Mouse (Mus musculus) intestine, postnatal 0 days (tissue): Measurements from ENCODE around the gene Pkdrej. TPM values are rescaled to one million over a fixed set of nuclear protein-coding genes. Genes with fewer than 3 reads are reported as not detected.
A peak's percentile ranks its signal among the peaks of the same experiment; 100 is the strongest.
"Not testable (repeated sequence)": the region's sequence is repeated elsewhere in the genome, so short reads cannot be mapped to it uniquely, and the experiment has no call there.

ENCODE experiments used
- ATAC-seq: fragments of 200-750 bp; cut with Nextera tagmentation; 2 replicates; pipeline ENCODE4 v1.8.0; 2017; ENCODE audit warnings: mild to moderate bottlenecking, moderate TSS enrichment, moderate library complexity
- H3K27ac ChIP-seq: fragments of 300-500 bp; sonication (generic); 2 replicates; pipeline ENCODE4 v1.5.1; 2014; ENCODE audit warnings: mild to moderate bottlenecking, low read depth, low read length, moderate library complexity
- H3K27me3 ChIP-seq: fragments of 300-500 bp; sonication (generic); replicated peaks from 2 replicates; pipeline ENCODE4 v1.6.1; 2014; ENCODE audit warnings: low read length, mixed read lengths; ENCODE audit not compliant: control insufficient read depth, insufficient read depth
- H3K36me3 ChIP-seq: fragments of 300-500 bp; sonication (generic); 2 replicates; pipeline ENCODE4 v1.6.1; 2014; ENCODE audit warnings: mild to moderate bottlenecking, moderate library complexity; ENCODE audit not compliant: control insufficient read depth, insufficient read depth
- H3K4me1 ChIP-seq: fragments of 300-500 bp; sonication (generic); replicated peaks from 2 replicates; pipeline ENCODE4 v1.6.1; 2014; ENCODE audit warnings: antibody characterized with exemption, low read length, mixed read lengths; ENCODE audit not compliant: control insufficient read depth, insufficient read depth
- H3K4me2 ChIP-seq: fragments of 300-500 bp; sonication (generic); replicated peaks from 2 replicates; pipeline ENCODE4 v1.6.1; 2014; ENCODE audit warnings: low read depth, mild to moderate bottlenecking, moderate library complexity
- H3K4me3 ChIP-seq: fragments of 300-500 bp; sonication (generic); 2 replicates; pipeline ENCODE4 v1.5.1; 2014; ENCODE audit warnings: low read depth, low read length
- H3K9ac ChIP-seq: fragments of 300-500 bp; sonication (generic); 2 replicates; pipeline ENCODE4 v1.6.1; 2014; ENCODE audit warnings: mild to moderate bottlenecking, low read depth, low read length
- H3K9me3 ChIP-seq: fragments of 300-500 bp; sonication (generic); 2 replicates; pipeline ENCODE4 v1.6.1; 2016; ENCODE audit warnings: mixed run types; ENCODE audit not compliant: control insufficient read depth
- CTCF ChIP-seq: sonication (generic); IDR thresholded peaks from 2 replicates; pipeline ENCODE4 v1.5.1; 2016; ENCODE audit warnings: low read depth, mild to moderate bottlenecking, control low read depth, antibody characterized with exemption, moderate library complexity
- WGBS: fragments of 180-500 bp; shearing (Covaris S2); extraction: QIAGEN DNeasy Blood & Tissue Kit; methylation state at CpG from one replicate; pipeline ENCODE4 v1.1.7; 2014; 5-methylcytosine and 5-hydroxymethylcytosine counted together
- polyA plus RNA-seq: library from polyadenylated mRNA; unstranded; fragments of >200 nt; fragmentation: Nextera tagmentation; extraction: Ambion mirVana; gene quantifications from 2 replicates; pipeline ENCODE4 v1.2.1, GENCODE M21; 2015

Gene Pkdrej
- polyA plus RNA-seq, result 0.07 and 0.12 TPM in 2 replicates

DNA sequence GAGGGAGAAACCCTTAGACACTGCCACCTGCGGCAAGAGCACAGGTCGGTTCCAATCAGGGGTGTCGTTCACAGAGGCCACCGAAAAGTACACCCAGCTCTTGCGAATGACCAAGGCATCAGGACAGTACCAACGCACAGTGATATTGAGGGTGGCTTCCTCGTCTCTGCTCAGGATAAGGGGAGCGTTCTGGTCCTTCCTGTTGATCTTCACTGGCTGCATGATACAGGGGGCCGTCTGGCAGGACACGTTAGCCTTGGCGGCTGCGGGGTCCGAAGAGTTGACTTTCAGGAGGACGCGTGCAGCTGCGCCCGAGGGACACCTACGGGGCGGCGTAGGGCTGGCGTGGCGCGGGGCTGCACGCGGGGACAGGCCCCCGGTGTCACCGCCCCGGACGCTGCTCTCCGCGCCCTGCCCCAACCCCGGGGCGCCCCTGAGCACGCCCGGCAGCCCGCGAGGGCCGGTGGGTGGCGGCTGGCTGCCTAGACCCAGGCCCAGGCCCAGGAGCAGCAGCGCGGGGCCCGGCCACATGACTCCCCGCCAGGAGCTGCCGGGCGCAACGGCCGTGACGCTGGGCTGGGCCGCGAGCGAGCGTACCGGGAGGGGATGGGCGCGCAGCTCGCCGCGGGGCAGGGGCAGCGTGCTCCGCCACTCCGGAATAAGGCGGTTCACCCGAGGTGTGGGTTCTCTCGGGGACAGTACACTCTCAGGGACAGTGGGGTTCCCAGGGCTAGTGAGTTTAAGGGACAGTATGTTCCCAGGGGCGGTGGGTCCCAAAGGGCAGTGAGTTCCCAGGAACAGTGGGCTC, at the start of gene Pkdrej:
Gene Pkdrej (minus strand): TSS at position 532 of the 808 bp plus-strand sequence.
- Histone ChIP-seq H3K9ac (peak within 1 kb of the TSS; percentile 72), H3K4me3 (peak within 1 kb of the TSS; percentile 51), H3K4me2 (peak within 1 kb of the TSS; percentile 97), H3K27ac (no peak within 1 kb of the TSS), H3K9me3 (0 out of 2 replicates have a peak, but pooled peaks cover 4% of the 10 kb centered on the region), H3K27me3 (no peaks in the 10 kb centered on the region; the same call in 1 of the 2 replicates), H3K4me1 (0 out of 2 replicates have a peak, but pooled peaks cover 4% of the 10 kb centered on the region), H3K36me3 (no peaks in the 10 kb centered on the region)
- peak; percentile 58 for ATAC-seq
- under 1% methylated on average over 56 of the region's 65 CpGs for WGBS
- peak; percentile 24; the same call in 1 of the 2 replicates for TF ChIP-seq CTCF

- H3K4me1 ChIP-seq, result no peaks in the 10 kb centered on the region
- 38% methylated on average over 6 of the region's 6 CpGs for WGBS
- no peak overlapping the region for H3K4me3 ChIP-seq
- no peak overlapping the region for H3K4me2 ChIP-seq
- peak; percentile 53; the same call in 1 of the 2 replicates for ATAC-seq
- no peak overlapping the region for H3K27ac ChIP-seq
- H3K36me3 ChIP-seq, result peaks cover 79% of the 10 kb centered on the region
- H3K9me3 ChIP-seq, result no peaks in the 10 kb centered on the region
- peak; percentile 97 for TF ChIP-seq CTCF
- H3K9ac ChIP-seq, result no peak overlapping the region
- H3K27me3 ChIP-seq, result no peaks in the 10 kb centered on the region
Observed at GRCm38 (mm10) chr15:85867696-85868095, 46.2 kb upstream of the Pkdrej start.

DNA sequence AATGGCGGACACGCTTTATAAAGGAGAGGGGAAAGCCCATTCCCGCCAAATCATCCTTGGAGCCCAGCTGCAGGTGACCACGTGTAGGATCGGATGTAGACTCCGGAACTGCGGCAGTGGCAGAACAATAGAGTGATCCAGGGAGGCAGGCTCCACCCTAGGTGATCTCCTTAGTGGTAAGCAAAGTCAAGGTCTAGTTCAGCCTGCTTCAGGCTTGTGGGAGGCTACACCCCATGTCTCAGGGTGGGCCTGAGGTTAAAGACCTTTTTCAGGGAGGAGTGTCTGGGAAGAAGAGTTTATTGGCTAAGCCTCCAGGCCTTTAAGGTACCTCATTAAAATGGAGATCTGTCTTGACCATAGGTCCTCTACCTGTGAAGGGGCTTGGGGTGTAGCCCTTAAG, 44.4 kb upstream of the Pkdrej start:
- not testable (repeated sequence) for ATAC-seq, H3K4me3 ChIP-seq, H3K4me1 ChIP-seq, H3K27me3 ChIP-seq, H3K9me3 ChIP-seq, H3K4me2 ChIP-seq, H3K9ac ChIP-seq, H3K27ac ChIP-seq
- WGBS, result 89% methylated on average over 7 of the region's 7 CpGs
- peaks cover 67% of the 10 kb centered on the region for H3K36me3 ChIP-seq

DNA sequence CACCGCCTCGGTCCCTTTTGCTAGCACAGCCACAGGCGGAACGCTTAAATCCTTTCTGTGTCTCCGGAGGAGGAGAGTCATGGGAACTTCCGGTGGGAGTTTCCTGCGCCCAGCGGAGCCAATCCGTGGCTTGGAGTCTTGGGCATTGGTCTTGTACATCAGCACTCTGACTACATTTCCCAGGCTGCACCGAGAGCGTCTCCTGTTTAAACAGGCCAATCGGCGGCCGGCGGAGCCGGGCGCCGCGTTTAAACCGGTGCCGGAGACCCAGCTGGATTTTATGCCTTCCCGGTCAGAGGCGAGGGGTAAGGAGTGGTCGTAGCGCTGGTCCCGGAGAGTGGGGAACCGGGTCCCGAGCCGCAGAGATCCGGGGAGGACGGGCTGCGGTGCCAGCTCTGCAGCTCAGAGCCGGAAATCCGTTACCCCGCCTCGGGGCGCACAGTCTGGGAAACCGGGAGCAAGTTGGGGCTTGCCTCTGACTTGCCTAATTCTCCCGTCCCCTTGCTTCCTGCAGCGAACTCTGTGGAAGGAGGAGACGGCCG, 38.0 kb upstream of the Pkdrej start, which contains the start of gene Gtse1:
Gene Gtse1 (plus strand): TSS at position 256 of the 542 bp plus-strand sequence.
- Histone ChIP-seq H3K36me3 (peaks cover 23% of the 10 kb centered on the region), H3K9ac (peak within 1 kb of the TSS; percentile 54), H3K4me2 (peak within 1 kb of the TSS; percentile 92), H3K9me3 (no peaks in the 10 kb centered on the region), H3K4me1 (0 out of 2 replicates have a peak, but pooled peaks cover 4% of the 10 kb centered on the region), H3K27me3 (no peaks in the 10 kb centered on the region), H3K4me3 (peak within 1 kb of the TSS; percentile 82), H3K27ac (no peak within 1 kb of the TSS)
- under 1% methylated on average over 42 of the region's 42 CpGs for WGBS
- TF ChIP-seq CTCF, result no peak
- ATAC-seq, result peak; percentile 96

DNA sequence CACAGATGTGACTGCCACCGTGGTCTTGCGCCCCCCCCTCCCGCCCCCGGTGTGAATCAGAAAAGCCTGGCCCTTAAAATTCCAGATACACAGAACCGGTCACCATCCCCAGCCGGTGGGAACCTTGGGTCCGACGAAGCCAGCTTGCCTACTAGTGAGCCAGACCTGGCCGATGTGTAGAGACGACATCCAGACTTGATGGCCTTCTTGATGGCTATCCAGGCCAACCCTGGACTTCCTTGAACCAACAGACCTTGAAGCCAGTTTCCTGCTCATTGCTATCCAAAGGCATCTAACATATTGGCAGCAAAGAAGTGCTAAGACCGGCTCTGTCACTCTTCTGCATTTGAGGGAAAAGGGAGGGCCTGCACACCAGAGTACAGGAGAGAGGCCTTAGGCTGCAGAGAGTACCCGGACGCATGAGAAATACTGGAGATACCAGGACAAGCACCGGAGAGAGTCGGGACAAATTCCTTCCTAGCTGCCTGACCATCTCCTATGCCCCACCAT, 37.5 kb upstream of the Pkdrej start:
- H3K9me3 ChIP-seq, result no peaks in the 10 kb centered on the region
- TF ChIP-seq CTCF, result no peak
- peak overlapping the region; percentile 54 for H3K9ac ChIP-seq
- peaks cover 18% of the 10 kb centered on the region for H3K36me3 ChIP-seq
- peak overlapping the region; percentile 82 for H3K4me3 ChIP-seq
- H3K27ac ChIP-seq, result no peak overlapping the region
- no peaks in the 10 kb centered on the region for H3K27me3 ChIP-seq
- peak overlapping the region; percentile 92 for H3K4me2 ChIP-seq
- H3K4me1 ChIP-seq, result 0 out of 2 replicates have a peak, but pooled peaks cover 4% of the 10 kb centered on the region
- ATAC-seq, result peak; percentile 15; the same call in 1 of the 2 replicates
- WGBS, result 7% methylated on average over 15 of the region's 15 CpGs

DNA sequence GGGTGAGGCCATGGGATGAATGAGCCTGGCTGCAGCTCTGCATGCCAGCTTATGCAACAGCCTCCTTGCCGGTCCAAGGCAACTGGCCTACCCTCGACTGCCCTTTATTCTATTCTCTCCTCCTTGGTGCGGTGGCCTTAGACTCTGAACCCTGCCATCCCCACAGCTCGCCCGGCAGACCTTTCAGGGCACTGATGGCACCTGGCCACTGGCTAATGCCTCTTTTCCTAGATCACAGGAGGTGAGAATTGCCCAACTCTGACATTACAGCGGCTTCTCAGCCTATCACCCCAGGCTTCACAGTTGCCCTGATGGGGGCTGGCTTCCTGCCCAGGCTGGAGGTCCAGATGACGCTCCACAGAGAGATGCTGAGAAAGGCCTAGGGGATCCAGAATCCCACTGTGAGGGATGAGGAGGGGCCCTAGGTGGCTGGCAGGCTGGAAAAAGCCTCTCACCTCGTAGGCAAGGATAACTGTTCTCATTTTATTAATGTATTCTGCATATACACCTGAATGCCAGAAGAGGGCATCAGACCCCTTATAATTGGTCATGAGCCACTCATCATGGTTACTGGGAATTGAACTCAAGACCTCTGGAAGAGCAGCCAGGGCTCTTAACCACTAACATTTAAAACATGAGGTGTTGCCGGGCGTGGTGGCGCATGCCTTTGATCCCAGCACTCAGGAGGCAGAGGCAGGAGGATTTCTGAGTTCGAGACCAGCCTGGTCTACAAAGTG, 30.3 kb upstream of the Pkdrej start:
- no peak overlapping the region for H3K4me3 ChIP-seq
- 85% methylated on average over 12 of the region's 12 CpGs for WGBS

More for the DNA sequence above, 30.3 kb upstream of the Pkdrej start:
- H3K36me3 ChIP-seq, result peaks cover 11% of the 10 kb centered on the region; the same call in 1 of the 2 replicates
- H3K27me3 ChIP-seq, result no peaks in the 10 kb centered on the region
- no peaks in the 10 kb centered on the region for H3K9me3 ChIP-seq
- ATAC-seq, result no peak
- no peak overlapping the region for H3K4me2 ChIP-seq
- peak; percentile 45 for TF ChIP-seq CTCF
- H3K9ac ChIP-seq, result no peak overlapping the region
- no peak overlapping the region for H3K27ac ChIP-seq
- no peaks in the 10 kb centered on the region for H3K4me1 ChIP-seq
